8 mouse cellular contexts compared by ENCODE assay signal in genomic region chr14:84438066-84438770, GRCm38 (mm10). TPM values are rescaled to one million over a fixed set of nuclear protein-coding genes. Genes with fewer than 3 reads are reported as not detected.
DNase-seq lines count a peak whose midpoint lies in the region; ATAC-seq and TF ChIP-seq lines count a peak whose summit lies in the region.

No protein-coding gene starts in this region.

- no peaks in the 10 kb centered on the region for H3K9me3 ChIP-seq in ES-Bruce4 (replicated peaks; ENCODE audit: control insufficient read depth, insufficient read depth, low read length, poor library complexity, severe bottlenecking)
- H3K9me3 ChIP-seq in forebrain, postnatal 0 days (ENCODE audit: low read length): no peaks in the 10 kb centered on the region
- no peaks in the 10 kb centered on the region for H3K9me3 ChIP-seq in midbrain, embryonic 14.5 days (ENCODE audit: control insufficient read depth, low read length)

- peak; percentile 61 for ATAC-seq in forebrain, postnatal 0 days
- ATAC-seq in midbrain, embryonic 14.5 days (ENCODE audit: low FRiP score, low TSS enrichment): peak; percentile 63; the same call in 1 of the 2 replicates
- ATAC-seq in activated CD4-positive, CD25-positive, alpha-beta regulatory T cell, adult 4 months: no peak

- no peak overlapping the region for H3K4me2 ChIP-seq in forebrain, postnatal 0 days (ENCODE audit: low read depth)
- H3K4me2 ChIP-seq in midbrain, embryonic 14.5 days (ENCODE audit: low read length): no peak overlapping the region

- no peaks in the 10 kb centered on the region for H3K36me3 ChIP-seq in ES-Bruce4 (ENCODE audit: control insufficient read depth, insufficient read depth, low read length, poor library complexity, severe bottlenecking)
- H3K36me3 ChIP-seq in forebrain, postnatal 0 days (ENCODE audit: insufficient read depth): no peaks in the 10 kb centered on the region
- H3K36me3 ChIP-seq in midbrain, embryonic 14.5 days (ENCODE audit: control insufficient read depth, insufficient read depth, low read length): no peaks in the 10 kb centered on the region

- TF ChIP-seq EP300 in ES-Bruce4 (IDR thresholded peaks at IDR 0.05; ENCODE audit: insufficient read depth, low read depth, low read length): no peak

- H3K4me3 ChIP-seq in ES-Bruce4 (ENCODE audit: low read depth, low read length): no peak overlapping the region
- no peak overlapping the region for H3K4me3 ChIP-seq in forebrain, postnatal 0 days (ENCODE audit: low read depth, low read length)
- no peak overlapping the region for H3K4me3 ChIP-seq in midbrain, embryonic 14.5 days (replicated peaks; ENCODE audit: low read depth, low read length)

- H3K27ac ChIP-seq in ES-Bruce4 (ENCODE audit: insufficient read depth, low read length): no peak overlapping the region
- no peak overlapping the region for H3K27ac ChIP-seq in forebrain, postnatal 0 days (ENCODE audit: low read depth, low read length)
- no peak overlapping the region for H3K27ac ChIP-seq in midbrain, embryonic 14.5 days (replicated peaks; ENCODE audit: low read depth, low read length)

- no peaks in the 10 kb centered on the region; the same call in 1 of the 2 replicates for H3K27me3 ChIP-seq in ES-Bruce4 (ENCODE audit: control insufficient read depth, insufficient read depth, low read length, poor library complexity, severe bottlenecking)
- no peaks in the 10 kb centered on the region for H3K27me3 ChIP-seq in forebrain, postnatal 0 days (ENCODE audit: insufficient read depth, low read length)
- H3K27me3 ChIP-seq in midbrain, embryonic 14.5 days (ENCODE audit: control insufficient read depth, insufficient read depth, low read length): no peaks in the 10 kb centered on the region

- TF ChIP-seq POLR2A in ES-Bruce4 (IDR thresholded peaks at IDR 0.05; ENCODE audit: insufficient read depth, low read length): no peak

- 22% methylated on average over 11 of the region's 11 CpGs for WGBS in forebrain, postnatal 0 days
- WGBS in midbrain, embryonic 14.5 days: 27% methylated on average over 11 of the region's 11 CpGs

- H3K4me1 ChIP-seq in ES-Bruce4 (ENCODE audit: control insufficient read depth, insufficient read depth, low read length): no peaks in the 10 kb centered on the region
- H3K4me1 ChIP-seq in forebrain, postnatal 0 days (ENCODE audit: insufficient read depth): no peaks in the 10 kb centered on the region
- no peaks in the 10 kb centered on the region for H3K4me1 ChIP-seq in midbrain, embryonic 14.5 days (ENCODE audit: control insufficient read depth, insufficient read depth, low read length)

- peak; percentile 52 for DNase-seq in layer of hippocampus, adult 11-12 months (ENCODE audit: low spot score)
- DNase-seq in layer of hippocampus, adult 9-10 months (ENCODE audit: low spot score): no peak
- peak; percentile 73 for DNase-seq in NIH3T3 (ENCODE audit: low read depth)
- peak; percentile 64 for DNase-seq in forebrain, postnatal 0 days
- DNase-seq in midbrain, embryonic 14.5 days: peak; percentile 85
- no peak for DNase-seq in adrenal gland, adult 2 months

- H3K9ac ChIP-seq in ES-Bruce4 (ENCODE audit: low read depth, poor library complexity, severe bottlenecking): no peak overlapping the region
- no peak overlapping the region for H3K9ac ChIP-seq in forebrain, postnatal 0 days
- H3K9ac ChIP-seq in midbrain, embryonic 14.5 days (replicated peaks; ENCODE audit: low read length): no peak overlapping the region

- TF ChIP-seq CTCF in ES-Bruce4 (IDR thresholded peaks at IDR 0.05; ENCODE audit: low read depth, low read length): peak; percentile 12
- peak; percentile 46 for TF ChIP-seq CTCF in forebrain, postnatal 0 days (IDR thresholded peaks at IDR 0.05; ENCODE audit: low read depth)

RNA-seq across cellular contexts. Expression of gene Pcdh17, which starts 5.1 kb away (rescaled TPM):
- polyA plus RNA-seq in ES-Bruce4 (2011; ENCODE audit: insufficient read depth, insufficient read length, low read depth, missing spikeins): not detected in 2 replicates
- 36.9 and 57.3 TPM in 2 replicates for total RNA-seq in forebrain, postnatal 0 days (2014; rRNA removed)
- 10.9 and 23.8 TPM in 2 replicates for polyA plus RNA-seq in forebrain, postnatal 0 days (2015; fragmentation: Nextera tagmentation; extraction: Ambion mirVana)
- 30.6 and 32.3 TPM in 2 replicates for polyA plus RNA-seq in midbrain, embryonic 14.5 days (2014; fragmentation: Nextera tagmentation; extraction: Ambion mirVana)
- under 1 TPM; 0.04 to 0.36 TPM for polyA plus RNA-seq in activated CD4-positive, CD25-positive, alpha-beta regulatory T cell, adult 4 months (2017; shearing (Covaris generic))
- total RNA-seq in adrenal gland, adult 2 months (2021): 1 to 10 TPM; 2.6 to 4.5 TPM
- 2.9 and 3.0 TPM in 2 replicates for polyA plus RNA-seq in adrenal gland, adult 2 months (2012; rRNA removed)

Comparison
In these comparisons a context has a peak if more than half of its experiments do, and no peak if none do; other contexts are left out.
1. DNase-seq: peak in layer of hippocampus, adult 11-12 months (single experiment), NIH3T3 (single experiment), forebrain, postnatal 0 days (single experiment) and midbrain, embryonic 14.5 days (single experiment); none in layer of hippocampus, adult 9-10 months (single experiment) and adrenal gland, adult 2 months (single experiment).